Mouse (Mus musculus) embryonic facial prominence, embryonic 13.5 days (tissue): ENCODE data around the gene Odf3b. TPM values are rescaled to one million over a fixed set of nuclear protein-coding genes. Genes with fewer than 3 reads are reported as not detected.

Experiments used
- ATAC-seq: fragments of 200-750 bp; cut with Nextera tagmentation; 2 replicates; pipeline ENCODE4 v1.8.0; 2017; ENCODE audit warnings: low read depth; ENCODE audit not compliant: insufficient number of reproducible peaks, insufficient read depth, low FRiP score, low TSS enrichment
- H3K27ac ChIP-seq: fragments of 300-500 bp; sonication (generic); 2 replicates; pipeline ENCODE4 v1.5.1; 2015; ENCODE audit warnings: moderate library complexity, mild to moderate bottlenecking, inconsistent platforms
- H3K27me3 ChIP-seq: fragments of 300-500 bp; sonication (generic); 2 replicates; pipeline ENCODE4 v1.6.1; 2015; ENCODE audit warnings: mild to moderate bottlenecking, inconsistent platforms
- H3K36me3 ChIP-seq: fragments of 300-500 bp; sonication (generic); 2 replicates; pipeline ENCODE4 v1.6.1; 2015; ENCODE audit warnings: mild to moderate bottlenecking, inconsistent platforms
- H3K4me1 ChIP-seq: fragments of 300-500 bp; sonication (generic); 2 replicates; pipeline ENCODE4 v1.6.1; 2015; ENCODE audit warnings: inconsistent platforms
- H3K4me2 ChIP-seq: fragments of 300-500 bp; sonication (generic); 2 replicates; pipeline ENCODE4 v1.6.1; 2015; ENCODE audit warnings: moderate library complexity, mild to moderate bottlenecking, inconsistent platforms
- H3K4me3 ChIP-seq: fragments of 300-500 bp; sonication (generic); 2 replicates; pipeline ENCODE4 v1.5.1; 2015; ENCODE audit warnings: mild to moderate bottlenecking, inconsistent platforms
- H3K9ac ChIP-seq: fragments of 300-500 bp; sonication (generic); 2 replicates; pipeline ENCODE4 v1.6.1; 2015; ENCODE audit warnings: mild to moderate bottlenecking, inconsistent platforms
- H3K9me3 ChIP-seq: fragments of 300-500 bp; sonication (generic); 2 replicates; pipeline ENCODE4 v1.6.1; 2016; ENCODE audit warnings: inconsistent platforms
- WGBS: fragments of 180-500 bp; shearing (Covaris S2); methylation state at CpG from one replicate; pipeline ENCODE4 v1.1.7; 2015; ENCODE audit warnings: mixed read lengths; 5-methylcytosine and 5-hydroxymethylcytosine counted together
- polyA plus RNA-seq: library from polyadenylated mRNA; unstranded; fragments of >200 nt; fragmentation: Nextera tagmentation; extraction: Ambion mirVana; gene quantifications from 2 replicates; pipeline ENCODE4 v1.2.1, GENCODE M21; 2015

Odf3b gene
- polyA plus RNA-seq, 1 experiment from 2014 or later: 0.93 TPM

GRCm38 (mm10) chr15:89354455-89354854 is 24.6 kb downstream of the Odf3b start:
- Histone ChIP-seq H3K9ac (peak overlapping the region; percentile 93), H3K36me3 (peaks cover 47% of the 10 kb centered on the region), H3K27me3 (no peaks in the 10 kb centered on the region), H3K4me2 (peak overlapping the region; percentile 88), H3K4me3 (peak overlapping the region; percentile 82), H3K9me3 (no peaks in the 10 kb centered on the region), H3K4me1 (peaks cover 33% of the 10 kb centered on the region), H3K27ac (peak overlapping the region; percentile 94; the same call in 1 of the 2 replicates)
- ATAC-seq: no peak
- WGBS: 69% methylated on average over 7 of the region's 7 CpGs

DNA sequence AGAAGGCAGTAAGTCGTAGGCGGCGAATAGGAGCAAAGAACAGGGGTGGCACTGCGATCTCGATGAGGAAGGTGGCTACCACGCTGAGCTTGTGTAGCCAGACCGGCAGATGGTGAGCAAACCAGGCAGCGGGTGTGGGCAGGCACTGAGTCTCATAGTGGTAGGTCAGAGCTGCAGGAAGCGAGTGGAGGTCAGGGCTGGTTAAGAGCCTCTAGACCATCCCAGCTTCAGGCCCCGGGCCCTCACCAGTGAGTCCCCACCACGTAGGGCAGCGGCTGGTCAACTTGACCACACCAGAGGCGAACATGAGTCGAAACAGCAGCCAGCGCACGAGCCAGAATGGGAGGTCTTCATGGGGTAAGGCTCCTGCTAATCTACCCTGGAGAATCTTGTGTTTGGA is 25.2 kb downstream of the Odf3b start:
- no peak for ATAC-seq
- no peak overlapping the region for H3K4me3 ChIP-seq
- no peaks in the 10 kb centered on the region for H3K9me3 ChIP-seq
- WGBS: 94% methylated on average over 16 of the region's 16 CpGs
- H3K36me3 ChIP-seq: peaks cover 47% of the 10 kb centered on the region
- H3K4me2 ChIP-seq: peak overlapping the region; percentile 88
- no peak overlapping the region for H3K27ac ChIP-seq
- H3K27me3 ChIP-seq: no peaks in the 10 kb centered on the region
- peak overlapping the region; percentile 93 for H3K9ac ChIP-seq
- H3K4me1 ChIP-seq: peaks cover 31% of the 10 kb centered on the region

GRCm38 (mm10) chr15:89352795-89353194 is 26.3 kb downstream of the Odf3b start:
- WGBS: 94% methylated on average over 12 of the region's 12 CpGs
- no peak for ATAC-seq

GRCm38 (mm10) chr15:89352054-89352453 is 27.0 kb downstream of the Odf3b start:
- Histone ChIP-seq H3K9ac (no peak overlapping the region), H3K4me2 (no peak overlapping the region), H3K36me3 (peaks cover 44% of the 10 kb centered on the region), H3K27me3 (no peaks in the 10 kb centered on the region), H3K27ac (no peak overlapping the region), H3K9me3 (no peaks in the 10 kb centered on the region), H3K4me3 (no peak overlapping the region), H3K4me1 (peaks cover 17% of the 10 kb centered on the region)
- ATAC-seq: no peak
- 90% methylated on average over 14 of the region's 14 CpGs for WGBS

More at GRCm38 (mm10) chr15:89352795-89353194, 26.3 kb downstream of the Odf3b start:
- H3K36me3 ChIP-seq: peaks cover 44% of the 10 kb centered on the region
- no peaks in the 10 kb centered on the region for H3K9me3 ChIP-seq
- H3K27ac ChIP-seq: no peak overlapping the region
- peaks cover 24% of the 10 kb centered on the region for H3K4me1 ChIP-seq
- no peak overlapping the region for H3K9ac ChIP-seq
- H3K27me3 ChIP-seq: no peaks in the 10 kb centered on the region
- H3K4me2 ChIP-seq: no peak overlapping the region
- H3K4me3 ChIP-seq: no peak overlapping the region

DNA sequence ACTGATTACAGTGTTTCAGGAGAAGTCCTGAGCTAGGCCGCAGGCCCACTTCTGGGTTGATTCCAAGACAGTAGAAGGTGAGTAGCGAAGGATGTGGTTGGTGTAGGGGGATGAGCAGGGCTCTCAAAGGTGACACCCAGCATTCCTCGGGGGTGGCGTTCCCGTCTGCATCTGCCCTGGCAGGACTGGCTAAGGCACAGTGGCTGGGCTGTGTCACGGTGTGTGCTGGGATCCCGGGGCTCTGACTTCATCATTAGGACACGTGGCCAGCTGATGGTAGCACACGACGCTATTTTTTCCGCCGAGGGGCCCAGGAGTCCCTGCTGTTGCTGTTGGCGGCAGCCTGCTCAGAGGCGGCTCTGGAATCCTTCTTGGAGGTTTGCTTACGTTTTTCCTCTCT is 27.8 kb downstream of the Odf3b start:
- no peak overlapping the region for H3K4me2 ChIP-seq
- 90% methylated on average over 15 of the region's 15 CpGs for WGBS
- H3K27me3 ChIP-seq: no peaks in the 10 kb centered on the region
- ATAC-seq: no peak
- H3K9ac ChIP-seq: no peak overlapping the region
- no peak overlapping the region for H3K4me3 ChIP-seq
- H3K9me3 ChIP-seq: no peaks in the 10 kb centered on the region
- H3K36me3 ChIP-seq: peaks cover 44% of the 10 kb centered on the region
- H3K27ac ChIP-seq: no peak overlapping the region
- peaks cover 14% of the 10 kb centered on the region for H3K4me1 ChIP-seq

DNA sequence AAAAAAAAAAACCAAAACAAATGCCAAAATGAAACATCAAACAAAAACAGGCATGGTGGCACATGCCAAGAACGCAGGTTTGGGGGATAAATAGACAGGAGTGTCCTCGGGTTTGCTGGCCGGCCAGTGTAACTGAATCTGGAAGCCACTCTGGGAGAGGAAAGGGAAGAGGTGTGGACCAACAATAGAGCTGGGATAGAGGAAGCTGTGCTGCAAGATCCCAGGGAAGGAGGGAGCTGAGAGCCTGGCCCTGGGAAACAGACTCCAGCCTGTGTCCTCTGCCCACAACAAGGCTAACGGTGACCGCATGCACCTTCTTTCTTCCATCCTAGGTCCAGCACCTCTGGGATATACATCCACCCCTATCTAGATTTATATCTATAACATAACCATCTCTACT is 28.6 kb downstream of the Odf3b start:
- H3K27me3 ChIP-seq: no peaks in the 10 kb centered on the region
- peaks cover 14% of the 10 kb centered on the region for H3K4me1 ChIP-seq
- H3K4me3 ChIP-seq: no peak overlapping the region
- no peak for ATAC-seq
- no peak overlapping the region for H3K9ac ChIP-seq
- WGBS: 87% methylated on average over 5 of the region's 5 CpGs
- no peak overlapping the region for H3K4me2 ChIP-seq
- peaks cover 44% of the 10 kb centered on the region for H3K36me3 ChIP-seq
- H3K9me3 ChIP-seq: no peaks in the 10 kb centered on the region
- no peak overlapping the region for H3K27ac ChIP-seq

DNA sequence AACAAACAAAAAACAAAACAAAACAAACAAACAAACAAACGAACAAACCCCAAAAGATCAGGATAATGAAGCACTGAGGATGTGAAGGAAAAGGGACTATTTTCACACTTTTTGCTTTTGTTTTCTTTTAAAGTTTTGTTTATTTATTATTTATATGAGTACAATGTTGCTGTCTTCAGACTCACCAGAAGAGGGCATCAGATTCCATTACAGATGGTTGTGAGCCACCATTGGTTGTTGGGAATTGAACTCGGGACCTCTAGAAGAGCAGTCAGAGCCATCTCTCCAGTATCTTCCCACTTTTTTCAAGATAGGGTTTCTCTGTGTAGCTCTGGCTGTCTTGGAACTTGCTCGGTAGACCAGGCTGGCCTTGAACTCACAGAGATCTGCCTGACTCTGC is 35.8 kb downstream of the Odf3b start:
- H3K4me3 ChIP-seq: no peak overlapping the region
- H3K9me3 ChIP-seq: no peaks in the 10 kb centered on the region
- ATAC-seq: no peak
- H3K4me1 ChIP-seq: no peaks in the 10 kb centered on the region
- no peaks in the 10 kb centered on the region for H3K27me3 ChIP-seq
- no peak overlapping the region for H3K9ac ChIP-seq
- H3K4me2 ChIP-seq: no peak overlapping the region
- WGBS: 83% methylated on average over 3 of the region's 3 CpGs
- no peaks in the 10 kb centered on the region for H3K36me3 ChIP-seq
- H3K27ac ChIP-seq: no peak overlapping the region

- no peaks in the 10 kb centered on the region for H3K9me3 ChIP-seq
- H3K27ac ChIP-seq: no peak overlapping the region
- H3K9ac ChIP-seq: no peak overlapping the region
- no peak overlapping the region for H3K4me2 ChIP-seq
- H3K4me1 ChIP-seq: no peaks in the 10 kb centered on the region
- H3K27me3 ChIP-seq: no peaks in the 10 kb centered on the region
- no peaks in the 10 kb centered on the region for H3K36me3 ChIP-seq
- no peak overlapping the region for H3K4me3 ChIP-seq
- 50% methylated on average over 1 of the region's 1 CpGs for WGBS
- ATAC-seq: no peak
Observed at GRCm38 (mm10) chr15:89341678-89342077, 37.4 kb downstream of the Odf3b start.

DNA sequence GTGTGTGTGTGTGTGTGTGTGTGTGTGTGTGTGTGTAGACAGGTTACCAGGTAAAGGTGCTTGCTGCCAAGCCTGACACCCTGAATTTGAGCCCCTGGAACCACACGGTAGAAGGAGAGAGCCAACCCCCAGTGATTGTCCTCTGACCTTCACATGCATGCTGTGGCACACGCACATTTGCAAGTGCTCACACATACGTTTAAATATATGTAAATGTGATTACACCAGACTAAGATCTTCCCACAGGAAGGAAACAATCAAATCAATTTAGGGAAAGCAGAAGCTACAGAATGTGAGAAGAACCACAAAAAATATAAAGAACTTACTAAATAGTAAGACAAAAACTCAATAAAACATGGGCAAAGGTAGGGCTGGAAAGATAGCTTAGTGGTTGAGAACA is 38.9 kb downstream of the Odf3b start:
- no peak for ATAC-seq
- Histone ChIP-seq H3K9ac (no peak overlapping the region), H3K4me3 (no peak overlapping the region), H3K4me2 (no peak overlapping the region), H3K36me3 (no peaks in the 10 kb centered on the region), H3K27ac (no peak overlapping the region), H3K27me3 (no peaks in the 10 kb centered on the region), H3K4me1 (no peaks in the 10 kb centered on the region), H3K9me3 (no peaks in the 10 kb centered on the region)
- 87% methylated on average over 3 of the region's 3 CpGs for WGBS

- no peaks in the 10 kb centered on the region for H3K36me3 ChIP-seq
- ATAC-seq: no peak
- H3K4me2 ChIP-seq: no peak overlapping the region
- no peak overlapping the region for H3K9ac ChIP-seq
- H3K4me3 ChIP-seq: no peak overlapping the region
- H3K4me1 ChIP-seq: no peaks in the 10 kb centered on the region
- WGBS: 83% methylated on average over 2 of the region's 2 CpGs
- H3K27ac ChIP-seq: no peak overlapping the region
- no peaks in the 10 kb centered on the region for H3K27me3 ChIP-seq
- H3K9me3 ChIP-seq: no peaks in the 10 kb centered on the region
Observed at GRCm38 (mm10) chr15:89339696-89340095, 39.4 kb downstream of the Odf3b start.

- no peak overlapping the region for H3K27ac ChIP-seq
- no peak overlapping the region for H3K9ac ChIP-seq
- H3K36me3 ChIP-seq: no peaks in the 10 kb centered on the region
- ATAC-seq: no peak
- H3K9me3 ChIP-seq: no peaks in the 10 kb centered on the region
- 87% methylated on average over 14 of the region's 14 CpGs for WGBS
- H3K4me1 ChIP-seq: no peaks in the 10 kb centered on the region
- H3K4me3 ChIP-seq: no peak overlapping the region
- no peak overlapping the region for H3K4me2 ChIP-seq
- no peaks in the 10 kb centered on the region for H3K27me3 ChIP-seq
Observed at GRCm38 (mm10) chr15:89336422-89336821, 42.7 kb downstream of the Odf3b start.

DNA sequence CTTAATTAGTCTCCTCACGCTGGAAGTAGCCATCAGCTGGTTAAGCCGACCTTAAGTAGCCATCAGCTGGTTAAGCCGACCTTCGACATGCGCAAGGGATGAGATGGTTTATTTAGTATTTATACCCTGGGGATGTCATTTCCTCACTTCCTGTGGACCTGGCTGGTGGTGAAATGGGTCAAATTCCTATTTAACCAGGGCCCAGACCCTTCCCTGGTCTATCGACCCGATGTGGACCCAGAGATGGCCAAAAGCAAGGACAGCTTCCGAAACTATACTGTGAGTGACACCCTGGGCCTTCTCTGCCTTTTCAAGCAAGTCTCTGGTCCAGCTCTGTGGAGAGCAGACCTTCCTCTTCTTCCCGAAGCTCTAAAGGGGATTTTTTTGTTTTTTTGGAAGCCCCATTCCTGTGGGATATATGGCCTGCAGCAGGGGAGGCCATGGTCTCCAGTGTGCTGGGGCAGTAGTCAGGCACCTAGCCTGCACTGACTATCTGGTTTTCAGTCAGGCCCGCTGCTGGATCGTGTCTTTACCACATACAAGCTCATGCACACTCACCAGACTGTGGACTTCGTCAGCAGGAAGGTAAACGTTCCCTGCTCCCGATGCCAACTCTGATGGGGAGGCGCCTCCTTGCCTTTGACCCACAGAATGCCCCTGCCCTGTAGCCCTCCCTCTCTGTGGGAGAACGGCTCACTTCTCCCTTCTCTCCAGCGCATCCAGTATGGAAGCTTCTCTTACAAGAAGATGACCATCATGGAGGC is 44.1 kb downstream of the Odf3b start:
- Histone ChIP-seq H3K27ac (no peak overlapping the region), H3K4me1 (no peaks in the 10 kb centered on the region), H3K4me3 (no peak overlapping the region), H3K4me2 (no peak overlapping the region), H3K9ac (peak overlapping the region; percentile 32; the same call in 1 of the 2 replicates), H3K9me3 (no peaks in the 10 kb centered on the region), H3K36me3 (no peaks in the 10 kb centered on the region), H3K27me3 (no peaks in the 10 kb centered on the region)
- ATAC-seq: no peak
- WGBS: 79% methylated on average over 17 of the region's 17 CpGs
